Mouse (Mus musculus) cerebellum, postnatal 36 days (tissue): ENCODE measurements around the gene Chchd1.

Experiments
- DNase-seq, 2 experiments: peaks; one replicate each; pipeline ENCODE4 v3.0.0; 2021 to 2022; ENCODE audit warnings: mixed read lengths in 2 of 2

Chchd1 gene

DNA sequence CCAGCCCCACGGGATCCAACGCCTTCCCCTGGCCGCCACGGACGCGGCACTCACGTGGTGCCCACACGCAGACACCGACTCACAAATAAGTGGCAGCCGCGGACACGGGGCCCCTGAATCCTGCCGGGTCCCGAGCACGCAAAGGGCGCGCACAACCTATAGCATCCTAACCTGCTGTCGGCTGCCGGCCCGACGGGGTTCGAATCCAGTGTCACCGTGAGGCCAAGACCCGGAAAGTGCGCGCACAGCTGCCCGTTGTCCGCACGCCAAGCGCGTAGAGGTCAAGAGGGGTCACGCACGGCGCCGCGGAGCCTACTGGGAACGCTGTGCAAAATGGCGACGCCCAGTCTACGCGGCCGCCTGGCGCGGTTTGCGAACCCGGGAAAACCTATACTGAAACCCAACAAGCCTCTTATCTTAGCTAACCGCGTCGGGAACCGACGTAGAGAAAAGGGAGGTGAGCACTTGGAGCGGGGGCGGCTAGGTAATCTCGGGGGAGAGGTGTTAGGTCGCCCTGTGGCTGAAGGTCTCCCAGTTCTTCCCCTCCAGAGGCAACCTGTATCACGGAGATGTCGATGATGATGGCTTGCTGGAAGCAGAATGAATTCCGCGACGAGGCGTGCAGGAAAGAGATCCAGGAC lies at the start of gene Chchd1:
Gene Chchd1, plus strand, starts transcription at position 266 of the 641 bp plus-strand sequence.
- peak; percentile 89 to 90 for DNase-seq

DNA sequence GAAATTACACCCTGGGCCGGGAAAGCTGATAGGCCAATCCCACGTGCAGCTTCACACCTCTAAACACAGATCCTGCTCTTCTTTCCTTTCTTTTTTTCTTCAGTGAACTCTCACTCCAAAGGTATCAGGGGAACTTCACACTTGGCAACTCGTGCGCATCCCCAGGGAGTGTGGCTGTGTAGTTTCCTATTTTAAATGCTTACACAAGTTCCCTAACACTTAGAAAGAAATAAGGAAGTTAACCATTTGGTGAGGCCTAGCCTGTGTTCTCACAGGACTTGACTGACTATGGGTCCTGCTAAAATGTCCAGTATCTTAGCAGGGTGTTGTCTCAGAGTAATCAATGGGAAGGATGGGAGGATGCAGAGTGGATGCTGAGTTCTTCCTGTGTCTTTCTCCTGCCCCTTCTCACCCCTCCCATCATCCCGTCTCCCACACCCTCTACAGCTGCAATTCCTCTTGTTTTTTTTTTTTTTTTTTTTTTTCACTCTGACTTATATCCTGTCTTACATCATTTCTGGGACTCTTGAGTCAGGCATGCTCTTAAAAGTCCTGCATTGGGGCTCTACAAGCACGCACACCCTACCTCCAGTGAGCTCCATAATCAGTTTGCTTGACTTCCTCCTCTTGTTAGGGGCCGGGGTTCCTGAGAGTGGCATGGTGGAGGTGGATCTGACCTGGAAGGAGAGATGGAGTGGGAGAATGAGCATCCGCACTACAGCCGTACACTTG lies 48.0 kb upstream of the Chchd1 start:
- no peak for DNase-seq

DNA sequence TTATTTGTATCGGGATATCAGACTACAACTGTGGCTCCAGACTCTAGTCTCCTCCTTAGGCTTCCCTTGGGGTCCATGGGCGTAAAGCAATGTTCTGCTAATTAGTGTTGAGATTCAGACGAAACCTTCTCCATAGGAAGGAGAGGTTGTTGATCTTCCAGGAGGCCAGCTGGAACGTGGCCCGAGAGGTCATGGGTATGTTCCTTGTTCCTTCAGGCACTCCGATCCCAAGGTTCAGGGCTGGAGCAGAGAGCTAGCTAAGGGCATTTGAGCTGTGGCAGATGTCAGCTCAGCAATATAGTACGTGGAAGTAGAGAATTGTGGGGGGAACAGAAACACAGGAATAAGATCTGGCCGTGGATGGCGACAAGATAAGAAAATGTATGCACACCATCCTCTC lies 47.1 kb upstream of the Chchd1 start:
- DNase-seq = no peak

DNA sequence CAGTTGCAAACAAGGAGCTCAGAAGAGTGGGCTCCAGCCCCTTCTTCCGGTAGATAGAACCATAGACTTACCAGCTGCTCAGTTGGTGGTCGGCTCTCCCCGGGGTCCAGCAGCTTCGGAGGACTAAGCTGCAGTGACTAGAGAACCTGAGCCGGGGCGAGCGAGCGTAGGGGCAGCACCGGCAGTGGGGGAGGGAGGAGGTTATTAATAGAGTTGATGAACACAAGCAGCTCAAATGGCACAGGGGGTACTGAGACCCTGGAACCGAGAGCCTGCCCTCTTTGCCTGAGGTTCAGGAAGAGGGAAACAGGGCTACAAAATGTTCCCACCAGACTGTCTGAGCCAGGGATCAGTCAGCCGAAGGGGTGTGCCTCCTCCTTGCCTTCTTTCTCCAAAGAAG lies 46.4 kb upstream of the Chchd1 start, which contains the start of gene Myoz1:
Gene Myoz1, minus strand, starts transcription at position 180 of the 400 bp plus-strand sequence.
- DNase-seq = no peak

DNA sequence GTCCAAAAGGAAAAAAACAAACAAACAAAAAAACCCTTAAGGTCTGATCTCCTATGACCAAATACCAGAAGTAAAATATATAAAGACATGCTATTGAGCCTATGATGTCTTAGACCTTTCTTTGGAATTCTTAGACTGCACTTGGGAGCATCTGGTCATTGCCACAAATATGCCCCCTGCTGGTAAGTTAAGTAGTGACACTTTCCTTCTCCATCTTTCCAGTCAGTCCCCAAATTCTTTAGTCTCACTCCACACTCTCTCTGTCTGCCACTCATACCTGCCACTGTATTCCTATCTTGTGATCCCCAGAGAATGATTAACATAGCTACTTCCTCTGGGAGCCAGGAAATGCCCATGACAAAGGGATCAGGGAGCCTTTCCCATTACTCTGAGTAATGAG lies 44.5 kb upstream of the Chchd1 start:
- peak in 1 of 2 experiments; percentile 40 for DNase-seq

DNA sequence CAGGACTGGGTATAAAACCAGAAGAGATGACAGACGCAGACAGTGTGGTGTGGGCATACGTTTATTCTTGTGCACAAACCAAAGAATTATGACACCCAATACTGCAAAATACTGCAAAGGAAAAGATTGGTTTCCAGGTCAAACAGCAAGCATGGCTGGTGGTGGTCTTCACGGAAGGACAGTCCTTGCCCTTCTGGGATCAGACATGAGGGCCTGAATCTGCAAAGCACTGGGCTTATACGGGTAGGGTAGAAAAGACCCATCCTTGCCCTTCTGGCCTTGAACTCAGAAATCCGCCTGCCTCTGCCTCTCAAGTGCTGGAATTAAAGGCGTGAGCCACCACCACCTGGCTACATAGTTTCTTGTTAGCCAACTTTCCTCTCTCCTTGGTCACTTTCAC lies 43.9 kb upstream of the Chchd1 start:
- no peak for DNase-seq

DNA sequence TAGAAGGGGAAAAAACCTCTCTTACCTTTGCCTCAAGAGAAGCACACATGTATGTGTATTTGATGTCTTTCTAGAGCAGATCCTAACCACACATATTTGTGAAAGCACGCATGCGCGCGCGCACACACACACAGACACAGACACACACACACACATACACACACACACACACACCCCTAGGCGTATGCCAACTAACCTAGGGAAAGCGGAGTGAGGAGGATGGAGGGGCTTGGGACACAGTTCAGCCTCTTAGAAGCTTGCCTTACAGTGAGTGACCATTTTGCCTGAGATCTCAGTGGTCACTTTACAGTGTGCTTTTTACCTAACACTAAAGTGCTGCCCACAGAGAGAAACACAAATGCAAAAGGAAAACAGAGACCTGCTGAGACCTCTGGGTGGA lies 43.1 kb upstream of the Chchd1 start:
- no peak for DNase-seq

DNA sequence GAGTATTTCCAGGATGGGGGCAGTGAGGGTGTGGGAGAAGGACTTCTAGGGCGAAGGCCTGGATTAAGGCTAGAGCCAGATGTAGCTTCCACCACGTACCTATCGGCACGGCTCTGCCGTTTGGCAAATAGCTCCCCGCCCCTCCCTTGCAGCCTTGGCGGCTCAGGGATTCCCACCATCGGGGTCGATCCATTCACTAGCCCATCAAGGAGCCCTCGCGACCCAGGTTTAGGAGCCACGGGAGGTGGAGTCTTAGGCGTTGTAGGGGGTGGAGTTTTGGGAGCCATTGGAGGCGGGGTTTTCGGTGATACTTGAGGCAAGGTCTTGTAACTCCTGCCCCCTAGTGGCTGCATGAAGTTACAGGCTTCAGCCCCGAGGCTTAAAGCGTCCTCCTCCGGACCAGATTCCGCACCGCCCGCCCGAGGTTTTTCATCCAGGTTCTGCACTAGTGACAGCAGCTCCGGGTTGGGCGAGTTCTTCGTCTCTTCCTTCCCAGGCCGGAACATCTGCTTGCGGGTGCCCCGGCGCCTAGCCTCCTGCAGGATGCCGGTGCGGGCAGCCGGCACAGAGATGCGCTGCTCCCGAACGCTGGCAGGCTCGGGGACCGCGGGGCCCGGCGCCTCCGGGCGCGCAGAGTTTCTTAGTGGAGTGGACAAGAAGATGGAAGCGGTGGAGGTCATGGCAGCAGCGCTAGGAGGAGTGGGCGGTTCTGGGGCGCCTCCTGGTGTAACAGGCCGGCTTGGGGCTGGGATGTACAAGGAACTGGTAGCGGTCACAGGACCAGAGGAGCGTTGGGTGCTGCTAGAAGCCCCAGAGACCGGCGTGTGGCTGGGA lies 41.8 kb upstream of the Chchd1 start:
- peak; percentile 91 to 94 for DNase-seq

DNA sequence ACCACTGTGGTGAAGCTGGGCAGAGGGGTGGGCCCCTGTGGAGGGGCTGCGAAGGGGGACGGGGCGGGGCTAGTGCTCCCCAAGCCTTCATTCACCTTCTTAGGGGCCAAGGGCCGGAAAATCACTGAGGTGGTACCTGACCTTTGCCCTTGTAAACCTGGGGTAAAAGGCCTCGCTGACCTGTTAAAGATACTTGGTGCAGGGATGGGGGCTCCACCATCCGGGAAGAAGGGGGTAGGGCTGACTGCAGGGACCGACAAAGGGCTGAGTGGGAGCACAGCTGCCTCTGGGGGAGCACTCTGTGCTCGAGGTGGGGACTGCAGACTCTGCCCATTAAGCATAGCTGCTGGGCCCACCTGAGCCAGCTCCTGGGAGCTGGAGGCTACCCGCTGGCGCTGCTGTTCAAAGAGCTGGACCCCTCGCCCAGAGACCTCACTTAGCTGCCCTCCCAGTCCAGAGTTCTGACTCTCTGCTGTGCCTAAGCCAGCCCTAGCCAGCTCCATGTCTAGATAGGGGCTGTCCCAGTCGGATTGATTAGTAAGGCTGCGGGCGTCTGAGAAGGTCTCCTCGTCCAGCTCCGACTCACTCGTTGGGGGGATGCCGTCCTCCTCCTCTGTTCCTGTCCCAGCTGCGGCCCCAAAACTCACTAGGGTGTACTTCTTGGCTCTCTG lies 41.0 kb upstream of the Chchd1 start:
- DNase-seq = peak; percentile 16 to 30

DNA sequence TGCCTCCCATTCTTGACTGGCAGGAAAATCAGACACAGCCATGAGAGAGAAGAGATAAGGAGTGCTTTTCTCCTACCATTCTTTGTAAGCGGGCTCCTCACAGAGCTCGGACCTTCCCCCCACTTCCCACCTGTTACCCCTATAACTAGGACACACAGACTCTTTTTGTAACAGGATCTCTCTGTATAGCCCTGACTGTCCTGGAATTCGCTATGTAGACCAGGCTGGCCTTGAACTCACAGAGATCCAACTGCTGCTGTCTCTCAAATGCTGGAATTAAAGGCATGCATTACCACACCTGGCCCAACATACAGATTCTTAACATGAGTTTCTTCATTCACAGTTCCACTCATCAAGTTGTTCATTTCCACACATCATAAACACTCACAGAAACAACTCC lies 40.1 kb upstream of the Chchd1 start:
- no peak for DNase-seq

DNA sequence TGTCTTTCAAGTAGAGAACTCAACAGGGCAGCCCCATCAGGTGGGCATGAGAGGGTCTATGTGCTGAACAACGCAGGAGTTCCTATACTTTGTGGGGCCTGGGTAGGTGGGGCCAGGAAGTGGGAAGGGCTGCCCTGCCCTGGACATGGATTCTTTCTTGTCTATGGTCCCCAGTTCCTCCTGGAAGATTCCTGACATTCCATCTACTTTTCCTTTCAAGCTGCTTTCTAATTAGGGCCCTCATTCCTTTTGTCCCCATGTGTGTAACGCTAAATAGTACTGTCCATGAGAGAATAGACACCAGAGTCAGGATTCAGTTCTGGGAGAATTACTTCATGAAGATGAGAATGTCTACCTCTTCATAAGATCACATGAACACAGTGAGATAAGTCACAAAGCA lies 39.2 kb upstream of the Chchd1 start:
- no peak for DNase-seq

DNA sequence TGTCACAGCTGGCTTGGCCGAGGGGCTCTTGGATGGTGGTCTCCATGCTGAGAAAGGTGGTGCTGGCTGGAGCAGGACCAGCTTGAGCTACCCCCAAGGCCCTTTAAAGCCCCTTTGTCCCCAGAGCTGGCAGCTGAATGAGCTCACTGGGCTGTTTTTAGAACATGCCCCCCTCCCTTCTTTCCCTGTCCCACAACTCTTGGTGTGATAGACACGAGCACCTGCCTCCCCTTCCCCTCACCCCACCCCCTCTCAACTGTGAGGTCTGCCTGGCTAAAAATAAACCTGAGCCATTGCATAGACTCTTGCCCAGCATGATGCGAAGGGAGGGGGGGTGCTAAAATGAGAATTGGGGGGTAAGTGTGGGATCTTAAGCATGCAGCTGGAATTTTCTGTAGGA lies 38.4 kb upstream of the Chchd1 start:
- DNase-seq = no peak

DNA sequence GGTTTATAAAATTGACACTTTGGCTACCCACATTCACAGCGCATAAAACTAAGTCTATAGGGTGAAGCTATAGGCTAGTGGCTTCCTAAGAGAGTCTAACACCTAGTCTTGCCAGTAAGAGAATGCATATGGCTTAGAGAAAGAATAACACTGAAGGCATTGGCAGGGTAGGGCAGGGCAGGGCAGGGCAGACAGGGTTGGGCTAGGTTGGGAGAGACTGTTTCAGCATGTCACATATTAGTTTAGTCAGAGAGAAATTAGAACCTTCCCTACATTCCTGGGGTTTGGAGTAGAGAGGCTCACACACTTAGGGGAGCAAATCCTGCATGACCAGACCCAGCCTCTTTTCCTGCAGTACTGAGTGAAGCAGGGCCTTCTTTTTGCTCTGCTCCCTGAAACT lies 35.3 kb upstream of the Chchd1 start:
- DNase-seq = no peak

DNA sequence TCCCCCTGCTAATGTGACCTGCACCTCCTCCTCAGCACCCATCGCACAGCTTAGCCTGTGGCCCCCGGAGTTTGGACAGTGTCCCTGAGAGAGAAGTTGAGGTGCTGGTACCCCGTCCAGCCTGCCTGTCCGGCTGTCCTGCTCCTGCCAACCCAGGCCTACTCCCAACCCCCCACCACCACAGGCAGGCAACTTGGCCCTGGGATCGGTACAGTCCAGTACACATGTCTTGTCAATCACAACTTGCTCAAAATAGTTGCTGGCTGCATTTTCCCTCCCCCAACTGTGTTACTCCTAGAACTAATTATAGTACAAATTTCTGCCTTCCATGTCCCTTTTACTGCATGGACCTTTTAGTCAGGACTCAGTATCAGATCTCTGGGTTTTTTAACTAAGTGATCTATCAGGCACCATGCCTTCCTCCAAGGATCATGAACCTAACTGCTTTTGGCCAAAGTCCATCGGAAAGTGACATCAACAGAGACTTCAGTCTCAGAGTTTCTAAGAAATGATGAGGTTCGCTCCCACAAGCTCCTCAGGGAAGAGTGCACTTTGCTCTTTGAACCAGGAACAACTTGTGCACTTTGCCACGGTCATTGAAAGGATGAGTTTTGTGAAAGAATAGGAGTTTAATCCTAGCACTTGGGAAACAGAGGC lies 34.5 kb upstream of the Chchd1 start, which contains the start of gene Synpo2l:
Gene Synpo2l, minus strand, starts transcription at position 201 of the 657 bp plus-strand sequence.
- DNase-seq = no peak

DNA sequence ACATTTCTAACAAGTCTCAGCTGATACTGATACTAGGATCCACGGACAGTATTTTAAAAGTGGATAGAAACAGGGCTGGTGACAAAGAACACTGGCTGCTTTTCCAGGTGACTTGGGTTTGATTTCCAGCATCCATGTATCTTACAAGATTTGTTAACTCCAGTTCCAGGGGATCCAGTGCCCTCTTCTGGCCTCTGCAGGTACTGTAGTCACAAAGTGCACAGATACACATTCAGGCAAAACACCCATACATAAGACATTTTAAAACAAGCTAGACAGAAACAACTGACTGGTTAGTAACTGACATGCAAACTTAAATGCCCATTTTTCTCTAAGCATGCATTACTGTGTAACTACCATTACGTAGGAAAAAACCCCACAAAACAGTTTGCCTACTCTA lies 29.8 kb upstream of the Chchd1 start:
- DNase-seq = peak; percentile 32 to 35

DNA sequence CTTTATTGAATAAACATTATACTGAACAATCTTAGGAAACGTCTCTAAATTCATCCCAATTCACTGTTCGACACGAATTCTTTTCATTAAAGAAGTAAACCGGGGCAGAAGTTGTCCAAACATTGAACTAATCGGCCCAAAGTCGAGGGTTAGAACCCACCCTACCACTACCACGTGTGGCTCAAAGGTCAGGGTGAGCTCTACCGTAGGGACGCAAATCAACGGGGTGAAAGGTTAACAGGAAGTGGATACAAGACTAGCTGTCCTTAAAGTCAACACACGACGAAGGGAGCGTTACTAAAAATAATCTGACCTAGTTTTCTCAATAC lies 29.1 kb upstream of the Chchd1 start:
- DNase-seq = peak in 1 of 2 experiments; percentile 30

DNA sequence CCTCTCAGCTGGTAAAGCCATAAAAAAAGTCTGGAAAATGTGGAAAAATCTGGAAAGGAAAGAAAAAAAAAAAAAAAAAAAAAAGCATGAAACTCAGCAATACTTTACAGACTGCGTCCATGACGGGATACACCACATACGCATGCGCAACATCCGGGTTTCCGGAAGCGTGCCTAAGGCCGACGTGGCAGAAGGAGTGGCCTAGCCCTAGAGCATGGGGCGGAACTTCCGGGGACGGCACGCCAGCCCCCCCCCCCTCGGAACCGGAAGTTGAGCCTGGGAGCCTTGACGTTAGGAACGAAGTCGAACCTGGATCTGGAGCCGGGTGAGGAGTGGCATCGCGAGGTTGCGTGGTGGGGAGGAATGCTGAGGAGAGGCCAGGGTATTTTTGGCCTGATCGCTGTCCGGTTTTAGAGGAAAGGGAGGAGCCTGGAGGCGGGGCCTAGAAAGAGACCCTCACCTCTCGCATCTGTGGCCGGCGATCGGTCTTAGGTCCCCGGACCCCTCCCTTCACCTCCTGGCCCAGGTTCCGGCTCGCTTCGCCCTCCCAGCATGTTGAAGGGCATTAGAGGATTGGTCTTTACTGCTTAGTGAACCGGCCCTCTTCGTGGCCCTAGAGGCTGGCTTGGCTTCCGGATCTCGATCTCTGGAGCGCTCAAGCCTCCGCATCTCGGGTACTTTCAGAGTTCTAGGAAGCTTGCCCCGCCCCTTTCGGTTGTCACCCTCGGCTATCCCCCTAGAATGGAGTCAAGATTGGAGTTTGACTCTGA lies 28.6 kb upstream of the Chchd1 start, which contains the start of gene Sec24c:
Gene Sec24c, plus strand, starts transcription at position 245 of the 770 bp plus-strand sequence.
- DNase-seq = peak; percentile 99

DNA sequence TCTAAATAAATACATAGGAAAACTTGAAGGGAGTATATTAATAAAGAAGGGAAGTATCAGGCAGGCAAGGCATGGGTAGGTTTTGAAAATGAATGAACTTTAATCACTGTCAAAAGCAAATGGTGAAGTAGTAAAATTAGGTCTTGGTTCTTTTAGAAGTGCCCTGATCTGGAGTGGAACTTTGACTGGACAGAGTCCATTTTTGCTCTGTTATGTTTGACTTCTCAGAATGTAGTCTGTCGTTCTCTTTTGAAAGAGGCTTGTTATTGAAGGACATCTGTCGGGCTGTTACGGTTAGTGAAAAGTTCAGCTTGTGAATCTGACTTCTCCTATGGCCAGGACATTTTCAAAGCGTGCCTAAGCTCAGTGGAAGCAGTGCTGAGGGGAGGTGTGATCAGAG lies 24.9 kb upstream of the Chchd1 start:
- DNase-seq = no peak

DNA sequence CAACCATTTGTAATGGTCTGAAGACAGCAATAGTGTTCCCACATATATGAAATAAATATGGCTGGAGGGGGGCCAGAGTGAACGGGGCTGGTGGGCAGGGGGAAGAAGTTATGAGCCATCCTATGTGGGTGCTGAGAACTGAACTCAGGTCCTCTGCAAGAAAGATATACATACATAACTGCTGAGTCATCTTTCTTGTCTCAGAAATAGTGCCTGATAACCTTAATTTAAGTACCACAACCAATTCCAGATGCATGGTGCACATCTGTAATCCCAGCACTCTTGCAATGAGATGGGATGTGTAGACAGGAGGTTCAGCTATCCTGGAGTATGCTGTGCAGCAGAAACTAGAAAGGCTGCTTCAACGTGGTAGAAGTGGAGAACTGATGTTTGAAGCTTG lies 21.1 kb upstream of the Chchd1 start:
- no peak for DNase-seq

DNA sequence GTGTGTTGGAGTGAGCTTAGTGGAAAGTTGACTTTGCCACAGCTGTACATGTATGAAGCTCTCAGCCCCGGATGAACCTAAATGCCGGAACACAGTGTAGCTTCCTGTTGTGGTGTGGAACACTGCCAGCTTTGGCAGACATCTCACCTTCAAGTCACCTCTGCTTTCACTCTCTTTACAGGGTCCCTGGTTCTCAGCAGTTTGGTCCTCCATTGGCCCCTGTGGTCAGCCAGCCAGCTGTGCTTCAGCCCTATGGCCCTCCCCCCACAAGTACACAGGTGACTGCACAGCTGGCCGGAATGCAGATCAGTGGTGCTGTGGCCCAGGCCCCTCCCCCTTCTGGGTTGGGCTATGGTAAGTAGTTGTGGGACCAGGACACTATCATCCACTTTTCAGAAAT lies 20.3 kb upstream of the Chchd1 start:
- DNase-seq = no peak

DNA sequence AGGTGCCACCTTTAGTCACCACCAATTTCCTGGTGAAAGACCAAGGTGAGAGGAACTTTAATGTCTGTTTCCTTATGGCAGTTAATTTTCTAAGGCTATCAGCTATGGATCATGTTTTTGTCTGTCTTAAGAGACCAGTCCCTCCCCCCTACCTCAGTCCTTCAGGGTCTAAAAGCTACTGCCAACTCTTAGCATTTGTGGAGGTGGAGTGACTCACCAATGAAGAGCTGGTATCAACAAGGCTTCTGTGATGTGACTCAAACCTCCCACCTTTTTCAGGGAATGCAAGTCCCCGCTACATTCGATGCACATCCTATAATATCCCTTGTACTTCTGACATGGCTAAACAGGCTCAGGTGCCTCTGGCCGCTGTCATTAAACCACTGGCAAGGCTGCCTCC lies 16.2 kb upstream of the Chchd1 start:
- no peak for DNase-seq

DNA sequence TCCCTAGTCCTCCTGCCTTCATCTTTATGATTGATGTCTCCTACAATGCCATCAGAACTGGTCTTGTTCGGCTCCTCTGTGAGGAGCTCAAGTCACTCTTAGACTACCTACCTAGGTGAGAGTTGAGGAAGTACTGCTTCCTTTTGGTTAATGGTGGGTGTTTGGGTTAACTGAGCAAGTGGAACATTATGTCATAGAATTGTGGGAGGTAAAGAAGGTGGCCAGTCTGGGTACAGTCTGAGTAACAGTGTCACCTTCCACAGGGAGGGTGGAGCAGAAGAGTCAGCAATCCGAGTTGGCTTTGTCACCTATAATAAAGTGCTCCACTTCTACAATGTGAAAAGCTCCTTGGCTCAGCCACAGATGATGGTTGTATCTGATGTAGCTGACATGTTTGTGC lies 13.8 kb upstream of the Chchd1 start:
- no peak for DNase-seq
